Mouse (Mus musculus) embryonic facial prominence, embryonic 11.5 days (tissue): ENCODE results near the gene Med22. TPM values are rescaled to one million over a fixed set of nuclear protein-coding genes. Genes with fewer than 3 reads are reported as not detected.

Source experiments
- ATAC-seq: fragments of 200-750 bp; cut with Nextera tagmentation; replicated peaks from 2 replicates; pipeline ENCODE4 v1.8.0; 2017; ENCODE audit warnings: low read depth; ENCODE audit not compliant: insufficient number of reproducible peaks, low FRiP score, low TSS enrichment
- DNase-seq: peaks from one replicate; pipeline ENCODE4 v3.0.0-alpha.2; 2015; ENCODE audit warnings: low spot score
- H3K27ac ChIP-seq: fragments of 300-500 bp; sonication (generic); replicated peaks from 2 replicates; pipeline ENCODE4 v1.5.1; 2014; ENCODE audit warnings: mild to moderate bottlenecking, low read depth, low read length, control low read depth
- H3K27me3 ChIP-seq: fragments of 300-500 bp; sonication (generic); 2 replicates; pipeline ENCODE4 v1.6.1; 2014; ENCODE audit warnings: mild to moderate bottlenecking, low read length, moderate library complexity, mixed read lengths; ENCODE audit not compliant: control insufficient read depth, insufficient read depth
- H3K36me3 ChIP-seq: fragments of 300-500 bp; sonication (generic); replicated peaks from 2 replicates; pipeline ENCODE4 v1.6.1; 2014; ENCODE audit warnings: low read depth, mild to moderate bottlenecking, low read length, moderate library complexity, mixed read lengths; ENCODE audit not compliant: control insufficient read depth, insufficient read depth
- H3K4me1 ChIP-seq: fragments of 300-500 bp; sonication (generic); 2 replicates; pipeline ENCODE4 v1.6.1; 2014; ENCODE audit warnings: low read length, mixed read lengths; ENCODE audit not compliant: control insufficient read depth, insufficient read depth
- H3K4me2 ChIP-seq: fragments of 300-500 bp; sonication (generic); 2 replicates; pipeline ENCODE4 v1.6.1; 2014; ENCODE audit warnings: low read depth, mild to moderate bottlenecking, control low read depth, low read length, moderate library complexity
- H3K4me3 ChIP-seq: fragments of 300-500 bp; sonication (generic); 2 replicates; pipeline ENCODE4 v1.5.1; 2014; ENCODE audit warnings: low read depth, low read length, control low read depth
- H3K9ac ChIP-seq: fragments of 300-500 bp; sonication (generic); replicated peaks from 2 replicates; pipeline ENCODE4 v1.6.1; 2014; ENCODE audit warnings: mild to moderate bottlenecking, control low read depth, low read length
- H3K9me3 ChIP-seq: fragments of 300-500 bp; sonication (generic); replicated peaks from 2 replicates; pipeline ENCODE4 v1.6.1; 2016; ENCODE audit warnings: mild to moderate bottlenecking, low read length, inconsistent platforms, mixed read lengths; ENCODE audit not compliant: control insufficient read depth
- WGBS: fragments of 180-500 bp; shearing (Covaris S2); extraction: QIAGEN DNeasy Blood & Tissue Kit; methylation state at CpG from one replicate; pipeline ENCODE4 v1.1.7; 2014; 5-methylcytosine and 5-hydroxymethylcytosine counted together
- polyA plus RNA-seq: library from polyadenylated mRNA; unstranded; fragments of >200 nt; fragmentation: Nextera tagmentation; extraction: Ambion mirVana; gene quantifications from 2 replicates; pipeline ENCODE4 v1.2.1, GENCODE M21; 2014

Med22 gene
- polyA plus RNA-seq, 1 experiment from 2014 or later = 49.2 TPM

DNA sequence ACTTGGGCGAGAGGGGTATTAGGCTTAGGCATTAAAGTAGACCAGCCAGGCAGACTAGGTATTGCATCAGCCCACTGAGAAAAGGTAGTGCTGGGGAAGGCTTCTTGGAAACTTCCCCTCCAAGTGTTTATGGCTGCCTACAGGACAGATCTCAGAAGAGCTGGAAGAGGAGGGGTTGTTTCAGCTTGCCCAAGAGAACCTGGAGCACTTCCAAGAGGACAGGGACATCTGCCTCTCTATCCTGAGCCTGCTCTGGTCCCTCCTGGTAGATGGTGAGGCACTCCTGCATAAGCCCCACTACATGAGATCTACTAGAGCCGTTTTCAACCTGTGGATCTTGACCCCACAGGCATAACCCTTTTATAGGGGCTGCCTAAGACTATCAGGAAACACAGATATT, 39.9 kb upstream of the Med22 start:
- ATAC-seq (no peak), DNase-seq (no peak)
- WGBS = 85% methylated on average over 2 of the region's 2 CpGs
- Histone ChIP-seq H3K4me2 (no peak overlapping the region), H3K27me3 (no peaks in the 10 kb centered on the region), H3K9me3 (no peaks in the 10 kb centered on the region), H3K27ac (no peak overlapping the region), H3K36me3 (peaks cover 2% of the 10 kb centered on the region), H3K4me1 (no peaks in the 10 kb centered on the region), H3K4me3 (no peak overlapping the region), H3K9ac (no peak overlapping the region)

- H3K9ac ChIP-seq = no peak overlapping the region
- no peak overlapping the region for H3K4me3 ChIP-seq
- no peaks in the 10 kb centered on the region for H3K9me3 ChIP-seq
- no peak overlapping the region for H3K27ac ChIP-seq
- ATAC-seq = no peak
- no peak for DNase-seq
- H3K4me1 ChIP-seq = no peaks in the 10 kb centered on the region
- no peaks in the 10 kb centered on the region for H3K36me3 ChIP-seq
- no peak overlapping the region for H3K4me2 ChIP-seq
- WGBS = 77% methylated on average over 3 of the region's 3 CpGs
- no peaks in the 10 kb centered on the region for H3K27me3 ChIP-seq
These were observed 32.8 kb upstream of the Med22 start for GRCm38 (mm10) chr2:26943253-26943652.

GRCm38 (mm10) chr2:26941539-26941938, 31.1 kb upstream of the Med22 start:
- no peak overlapping the region for H3K27ac ChIP-seq
- no peak overlapping the region for H3K4me2 ChIP-seq
- no peak overlapping the region for H3K4me3 ChIP-seq
- H3K36me3 ChIP-seq = no peaks in the 10 kb centered on the region
- H3K4me1 ChIP-seq = no peaks in the 10 kb centered on the region
- no peak overlapping the region for H3K9ac ChIP-seq
- H3K27me3 ChIP-seq = no peaks in the 10 kb centered on the region
- 37% methylated on average over 5 of the region's 5 CpGs for WGBS
- no peaks in the 10 kb centered on the region for H3K9me3 ChIP-seq
- ATAC-seq (no peak), DNase-seq (no peak)

- Histone ChIP-seq H3K9ac (no peak overlapping the region), H3K27me3 (no peaks in the 10 kb centered on the region), H3K4me1 (no peaks in the 10 kb centered on the region; the same call in 1 of the 2 replicates), H3K4me3 (no peak overlapping the region), H3K4me2 (no peak overlapping the region), H3K27ac (no peak overlapping the region), H3K36me3 (no peaks in the 10 kb centered on the region), H3K9me3 (no peaks in the 10 kb centered on the region)
- ATAC-seq (no peak), DNase-seq (no peak)
- 73% methylated on average over 1 of the region's 1 CpGs for WGBS
These were observed 25.9 kb upstream of the Med22 start for GRCm38 (mm10) chr2:26936425-26936824.

GRCm38 (mm10) chr2:26935286-26935685, 24.8 kb upstream of the Med22 start:
- H3K9me3 ChIP-seq = no peaks in the 10 kb centered on the region
- ATAC-seq (no peak), DNase-seq (no peak)
- no peaks in the 10 kb centered on the region; the same call in 1 of the 2 replicates for H3K4me1 ChIP-seq
- no peaks in the 10 kb centered on the region for H3K27me3 ChIP-seq
- WGBS = 91% methylated on average over 2 of the region's 2 CpGs
- H3K4me3 ChIP-seq = no peak overlapping the region
- H3K9ac ChIP-seq = no peak overlapping the region
- no peak overlapping the region for H3K27ac ChIP-seq
- no peaks in the 10 kb centered on the region; the same call in 1 of the 2 replicates for H3K36me3 ChIP-seq
- no peak overlapping the region for H3K4me2 ChIP-seq

DNA sequence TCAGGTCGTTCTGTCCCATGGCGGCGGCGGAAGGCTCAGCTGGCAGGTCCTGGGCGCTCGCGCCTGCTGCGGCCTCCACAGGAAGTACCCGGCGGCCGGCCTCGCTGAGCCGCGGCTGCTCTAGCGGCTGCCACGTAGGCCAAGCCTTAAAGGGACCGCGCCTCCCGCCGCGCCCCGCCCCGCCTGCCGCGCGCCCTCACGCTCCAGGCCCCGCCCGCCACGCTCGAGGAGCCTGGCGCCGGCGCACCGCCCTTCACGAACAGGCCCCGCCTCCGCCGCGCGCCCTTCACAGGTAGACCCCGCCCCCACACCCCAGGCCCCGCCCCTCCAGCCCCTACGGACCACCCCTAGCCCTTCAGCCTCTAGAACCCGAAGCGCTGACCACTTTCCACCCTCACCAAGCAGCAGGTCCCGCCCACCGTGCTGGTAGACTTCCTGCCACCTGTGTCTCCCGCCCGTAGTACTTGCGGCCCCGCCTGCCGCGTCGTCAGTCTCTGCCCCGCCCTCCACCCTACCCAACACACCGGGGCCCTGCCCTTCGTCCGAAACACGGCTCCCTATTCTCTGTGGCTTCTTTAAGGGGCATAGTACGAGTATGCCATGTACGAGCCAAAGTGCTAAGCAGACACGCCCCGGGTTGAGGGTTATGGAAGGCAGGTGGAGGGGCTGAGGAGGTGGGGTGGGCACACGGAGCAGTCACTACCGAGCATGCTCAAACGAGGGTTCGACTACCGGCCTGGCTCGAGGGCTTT, 23.0 kb upstream of the Med22 start, which contains the start of the genes Surf4 and Stkld1:
Gene Surf4, minus strand, starts transcription at position 625 of the 752 bp plus-strand sequence.
Gene Stkld1, plus strand, starts transcription at position 744 of the 752 bp plus-strand sequence.
- WGBS = under 1% methylated on average over 48 of the region's 70 CpGs
- Histone ChIP-seq H3K4me3 (peak within 1 kb of the TSS; percentile 76), H3K9ac (peak within 1 kb of the TSS; percentile 99), H3K27ac (peak within 1 kb of the TSS; percentile 54), H3K4me1 (no peaks in the 10 kb centered on the region; the same call in 1 of the 2 replicates), H3K4me2 (peak within 1 kb of the TSS; percentile 72), H3K36me3 (no peaks in the 10 kb centered on the region; the same call in 1 of the 2 replicates), H3K27me3 (no peaks in the 10 kb centered on the region), H3K9me3 (no peaks in the 10 kb centered on the region)
- peak; percentile 92 for ATAC-seq
- peak; percentile 97 for DNase-seq

GRCm38 (mm10) chr2:26932473-26933303, 22.2 kb upstream of the Med22 start:
- Histone ChIP-seq H3K36me3 (no peaks in the 10 kb centered on the region; the same call in 1 of the 2 replicates), H3K27ac (peak overlapping the region; percentile 54), H3K4me3 (peak overlapping the region; percentile 76), H3K9ac (peak overlapping the region; percentile 99), H3K4me2 (peak overlapping the region; percentile 72), H3K4me1 (no peaks in the 10 kb centered on the region; the same call in 1 of the 2 replicates), H3K27me3 (no peaks in the 10 kb centered on the region), H3K9me3 (no peaks in the 10 kb centered on the region)
- DNase-seq = peak; percentile 12
- ATAC-seq = no peak; the same call in 1 of the 2 replicates
- WGBS = 3% methylated on average over 32 of the region's 49 CpGs
